Mouse (Mus musculus) lung, embryonic 16.5 days (tissue): ENCODE results near the gene H2-M2. TPM values are rescaled to one million over a fixed set of nuclear protein-coding genes. Genes with fewer than 3 reads are reported as not detected.
"Not testable (repeated sequence)": the region's sequence is repeated elsewhere in the genome, so short reads cannot be mapped to it uniquely, and the experiment has no call there.

Source experiments
- ATAC-seq: fragments of 200-750 bp; cut with Nextera tagmentation; 2 replicates; pipeline ENCODE4 v1.8.0; 2017; ENCODE audit warnings: low read depth, mild to moderate bottlenecking, moderate library complexity
- H3K27ac ChIP-seq: fragments of 300-500 bp; sonication (generic); 2 replicates; pipeline ENCODE4 v1.5.1; 2014; ENCODE audit warnings: mild to moderate bottlenecking, control low read depth, low read length
- H3K27me3 ChIP-seq: fragments of 300-500 bp; sonication (generic); 2 replicates; pipeline ENCODE4 v1.6.1; 2014; ENCODE audit warnings: low read depth, low read length, mixed read lengths; ENCODE audit not compliant: control insufficient read depth, insufficient read depth
- H3K36me3 ChIP-seq: fragments of 300-500 bp; sonication (generic); 2 replicates; pipeline ENCODE4 v1.6.1; 2014; ENCODE audit warnings: low read length; ENCODE audit not compliant: control insufficient read depth, insufficient read depth
- H3K4me1 ChIP-seq: fragments of 300-500 bp; sonication (generic); replicated peaks from 2 replicates; pipeline ENCODE4 v1.6.1; 2014; ENCODE audit warnings: low read length, mixed read lengths; ENCODE audit not compliant: control insufficient read depth, insufficient read depth
- H3K4me2 ChIP-seq: fragments of 300-500 bp; sonication (generic); 2 replicates; pipeline ENCODE4 v1.6.1; 2014; ENCODE audit warnings: low read depth, low read length, control low read depth
- H3K4me3 ChIP-seq: fragments of 300-500 bp; sonication (generic); 2 replicates; pipeline ENCODE4 v1.5.1; 2014; ENCODE audit warnings: mild to moderate bottlenecking, low read length, control low read depth
- H3K9ac ChIP-seq: fragments of 300-500 bp; sonication (generic); 2 replicates; pipeline ENCODE4 v1.6.1; 2014; ENCODE audit warnings: low read length, control low read depth
- H3K9me3 ChIP-seq: fragments of 300-500 bp; sonication (generic); 2 replicates; pipeline ENCODE4 v1.6.1; 2016; ENCODE audit warnings: low read length; ENCODE audit not compliant: control insufficient read depth
- WGBS: fragments of 180-500 bp; shearing (Covaris S2); extraction: QIAGEN DNeasy Blood & Tissue Kit; methylation state at CpG from one replicate; pipeline ENCODE4 v1.1.7; 2014; 5-methylcytosine and 5-hydroxymethylcytosine counted together
- polyA plus RNA-seq: library from polyadenylated mRNA; unstranded; fragments of >200 nt; fragmentation: Nextera tagmentation; extraction: Ambion mirVana; gene quantifications from 2 replicates; pipeline ENCODE4 v1.2.1, GENCODE M21; 2015

Gene H2-M2
- not detected in 2 replicates for polyA plus RNA-seq

DNA sequence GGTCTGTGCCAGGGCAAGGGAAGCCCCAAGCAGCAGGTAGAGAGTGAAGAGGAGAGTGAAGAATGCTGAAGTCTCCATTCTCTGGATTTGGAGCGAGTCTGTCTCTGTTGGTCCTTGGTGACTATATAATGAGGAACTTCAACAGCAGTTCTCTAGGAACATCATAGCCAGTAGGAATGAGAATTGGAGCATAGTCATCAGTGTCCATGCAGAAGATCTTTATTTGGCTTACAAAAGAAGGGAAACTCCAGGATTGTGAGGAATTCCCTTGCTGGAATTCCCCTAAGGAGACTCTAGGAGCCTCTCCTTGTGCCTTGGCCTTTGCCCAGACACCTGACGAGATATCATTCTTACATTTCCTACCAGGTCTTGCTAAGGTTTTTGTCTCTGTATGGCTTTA lies at the start of gene H2-M2:
TSS of gene H2-M2 (minus strand) at position 101 of the 400 bp plus-strand sequence.
- Histone ChIP-seq H3K4me2 (no peak within 1 kb of the TSS), H3K36me3 (no peaks in the 10 kb centered on the region), H3K27ac (no peak within 1 kb of the TSS), H3K9ac (no peak within 1 kb of the TSS), H3K4me3 (no peak within 1 kb of the TSS), H3K27me3 (no peaks in the 10 kb centered on the region), H3K4me1 (no peaks in the 10 kb centered on the region), H3K9me3 (no peaks in the 10 kb centered on the region)
- WGBS = 70% methylated on average over 2 of the region's 2 CpGs
- ATAC-seq = no peak

DNA sequence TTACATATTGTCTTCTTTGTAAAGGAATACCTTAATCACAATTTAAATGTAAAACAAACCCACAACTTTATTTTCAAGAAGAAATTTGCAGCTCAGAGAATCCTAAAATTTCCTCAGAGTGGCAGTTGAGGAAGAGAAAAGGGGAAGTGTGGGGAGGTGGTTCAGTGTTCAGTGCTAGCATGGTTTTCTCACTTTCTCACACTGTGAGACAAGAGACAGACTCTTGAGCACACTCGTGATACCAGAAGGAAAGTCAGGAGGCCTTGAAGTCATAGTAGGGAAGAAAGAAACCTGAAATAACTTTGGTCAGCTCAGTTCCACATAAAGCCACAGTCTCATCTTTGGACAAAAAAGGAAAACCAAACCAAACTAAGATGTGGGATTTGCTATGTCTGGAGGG lies 42.1 kb upstream of the H2-M2 start:
- WGBS = 55% methylated on average over 1 of the region's 1 CpGs

DNA sequence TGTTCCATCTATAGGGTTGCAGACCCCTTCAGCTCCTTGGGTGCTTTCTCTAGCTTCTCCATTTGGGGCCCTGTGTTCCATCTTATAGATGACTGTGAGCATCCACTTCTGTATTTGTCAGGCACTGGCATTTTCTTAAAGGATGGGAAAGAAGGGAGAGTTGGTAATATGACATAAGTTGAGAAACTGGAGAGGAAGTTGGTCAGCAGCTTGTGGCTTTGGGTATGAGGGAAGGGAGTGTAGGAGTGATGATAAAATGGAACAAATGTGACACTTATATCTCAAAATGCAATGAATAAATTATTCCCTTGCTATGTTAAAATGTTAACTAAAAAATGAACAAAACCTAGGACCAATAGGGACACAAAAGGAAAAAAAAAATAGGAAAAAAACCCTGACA lies 41.3 kb upstream of the H2-M2 start:
- H3K27ac ChIP-seq, ATAC-seq, H3K4me1 ChIP-seq, H3K36me3 ChIP-seq, H3K4me3 ChIP-seq, H3K4me2 ChIP-seq, H3K9ac ChIP-seq, H3K9me3 ChIP-seq, H3K27me3 ChIP-seq: not testable (repeated sequence)

More for the DNA sequence above, 42.1 kb upstream of the H2-M2 start:
- not testable (repeated sequence) for H3K9me3 ChIP-seq, H3K4me1 ChIP-seq, H3K27me3 ChIP-seq, H3K36me3 ChIP-seq, H3K27ac ChIP-seq, H3K4me2 ChIP-seq, H3K9ac ChIP-seq, ATAC-seq, H3K4me3 ChIP-seq

DNA sequence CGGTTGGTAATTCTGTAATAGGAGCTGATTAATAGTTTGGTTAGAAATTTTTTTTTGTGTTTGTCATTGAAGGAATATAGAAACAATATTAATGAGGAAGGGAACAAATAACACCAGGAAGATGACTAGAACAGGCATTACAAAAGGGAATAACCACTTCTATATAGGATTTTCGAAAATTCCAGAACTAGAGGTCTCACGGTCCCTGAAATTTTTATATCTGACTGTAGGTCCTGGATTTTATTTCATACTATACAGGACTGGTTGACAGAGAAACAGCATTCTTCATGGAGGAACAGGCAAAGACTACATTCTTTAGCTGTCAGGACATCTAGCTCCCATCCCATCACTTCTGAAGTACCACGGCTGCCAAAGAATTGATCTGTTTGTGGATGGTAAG lies 24.4 kb upstream of the H2-M2 start, which contains the start of gene Olfr111:
TSS of gene Olfr111 (plus strand) at position 301 of the 400 bp plus-strand sequence.
- Histone ChIP-seq H3K9ac (no peak within 1 kb of the TSS), H3K4me1 (no peaks in the 10 kb centered on the region), H3K27ac (no peak within 1 kb of the TSS), H3K4me2 (no peak within 1 kb of the TSS), H3K36me3 (no peaks in the 10 kb centered on the region), H3K9me3 (no peaks in the 10 kb centered on the region), H3K4me3 (no peak within 1 kb of the TSS), H3K27me3 (no peaks in the 10 kb centered on the region)
- 85% methylated on average over 4 of the region's 4 CpGs for WGBS
- no peak for ATAC-seq

DNA sequence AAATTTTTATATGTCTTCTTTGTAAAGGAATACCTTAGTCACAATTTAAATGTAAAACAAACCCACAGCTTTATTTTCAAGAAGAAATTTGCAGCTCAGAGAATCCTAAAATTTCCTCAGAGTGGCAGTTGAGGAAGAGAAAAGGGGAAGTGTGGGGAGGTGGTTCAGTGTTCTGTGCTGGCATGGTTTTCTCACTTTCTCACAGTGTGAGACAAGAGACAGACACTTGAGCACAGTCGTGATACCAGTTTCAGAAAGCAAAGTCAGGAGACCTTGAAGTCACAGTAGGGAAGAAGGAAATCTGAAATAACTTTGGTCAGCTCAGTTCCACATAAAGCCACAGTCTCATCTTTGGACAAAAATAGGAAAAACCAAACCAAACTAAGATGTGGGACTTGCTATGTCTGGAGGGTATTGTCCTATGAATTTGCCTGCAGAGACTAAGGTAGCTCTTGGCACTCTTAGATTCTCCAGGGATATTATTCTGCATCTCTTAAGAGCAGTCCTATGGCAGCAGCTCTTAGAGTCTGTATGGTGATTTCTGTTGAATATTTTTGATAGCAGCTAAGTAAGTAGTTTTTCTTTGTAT lies 8.7 kb upstream of the H2-M2 start, which contains the start of gene Olfr110:
TSS of gene Olfr110 (plus strand) at position 539 of the 589 bp plus-strand sequence.
- Histone ChIP-seq H3K9ac (no peak within 1 kb of the TSS), H3K4me2 (no peak within 1 kb of the TSS), H3K36me3 (no peaks in the 10 kb centered on the region), H3K4me3 (no peak within 1 kb of the TSS), H3K27ac (no peak within 1 kb of the TSS), H3K9me3 (no peaks in the 10 kb centered on the region), H3K27me3 (no peaks in the 10 kb centered on the region), H3K4me1 (no peaks in the 10 kb centered on the region)
- WGBS = 42% methylated on average over 1 of the region's 1 CpGs
- ATAC-seq = no peak

DNA sequence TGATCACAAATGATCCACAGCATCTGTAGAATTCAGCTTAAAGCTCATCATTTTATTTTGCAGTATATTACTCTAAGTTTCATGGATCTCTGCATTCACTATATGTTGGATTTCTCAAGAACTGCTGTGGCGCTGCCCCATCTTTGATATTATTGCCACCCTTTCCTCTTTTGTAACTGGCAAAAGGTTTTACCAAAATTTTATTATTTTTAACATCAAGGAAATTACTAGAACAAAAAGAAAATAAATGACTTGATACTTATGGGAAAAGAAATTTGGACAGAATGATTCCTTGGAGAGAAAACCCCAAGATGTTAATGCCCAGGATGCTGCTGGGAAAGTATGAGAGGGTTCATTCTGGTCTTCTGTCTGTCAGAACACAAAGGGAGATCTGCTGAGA lies 24.7 kb downstream of the H2-M2 start, which contains the start of gene Olfr109:
TSS of gene Olfr109 (plus strand) at position 301 of the 400 bp plus-strand sequence.
- Histone ChIP-seq H3K4me3 (no peak within 1 kb of the TSS), H3K36me3 (no peaks in the 10 kb centered on the region), H3K4me1 (no peaks in the 10 kb centered on the region), H3K27ac (no peak within 1 kb of the TSS), H3K9ac (no peak within 1 kb of the TSS), H3K9me3 (no peaks in the 10 kb centered on the region), H3K4me2 (no peak within 1 kb of the TSS), H3K27me3 (no peaks in the 10 kb centered on the region)
- ATAC-seq = no peak
- 86% methylated on average over 1 of the region's 1 CpGs for WGBS

DNA sequence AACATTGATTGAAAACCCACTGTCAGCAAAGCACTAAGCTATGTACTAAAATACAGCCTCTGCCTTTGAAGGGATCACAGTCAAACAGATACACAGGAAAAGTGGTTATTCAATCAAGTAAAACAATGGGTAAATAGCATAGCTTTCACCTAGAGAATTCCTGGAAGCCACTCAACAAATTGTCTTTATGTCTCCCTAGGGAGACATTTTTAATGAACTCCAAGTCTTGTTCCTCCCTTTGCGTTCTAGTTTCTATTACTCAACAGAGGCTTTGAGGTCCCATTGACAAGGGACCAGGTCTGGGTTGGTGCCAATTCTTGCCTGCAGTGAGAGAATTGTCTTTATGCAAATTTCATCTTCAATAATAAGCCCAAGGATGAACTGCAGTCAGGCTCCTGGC lies 38.2 kb downstream of the H2-M2 start, which contains the start of gene Olfr108:
TSS of gene Olfr108 (plus strand) at position 301 of the 400 bp plus-strand sequence.
- WGBS = 86% methylated on average over 1 of the region's 1 CpGs
- Histone ChIP-seq H3K9me3 (no peaks in the 10 kb centered on the region; the same call in 1 of the 2 replicates), H3K4me1 (no peaks in the 10 kb centered on the region), H3K9ac (no peak within 1 kb of the TSS), H3K27me3 (no peaks in the 10 kb centered on the region), H3K36me3 (no peaks in the 10 kb centered on the region), H3K4me3 (no peak within 1 kb of the TSS), H3K27ac (no peak within 1 kb of the TSS), H3K4me2 (no peak within 1 kb of the TSS)
- no peak for ATAC-seq

Other genes with a start within 250 kb of the H2-M2 start
- gene Olfr97, start 246.2 kb downstream of the H2-M2 start, polyA plus RNA-seq = not detected in 2 replicates
- gene Olfr98, start 219.8 kb downstream of the H2-M2 start, polyA plus RNA-seq = not detected in 2 replicates
- 2.3 and 3.1 TPM in 2 replicates for gene H2-M3, start 213.3 kb downstream of the H2-M2 start, polyA plus RNA-seq
- not detected in 2 replicates for gene Olfr99, start 200.1 kb downstream of the H2-M2 start, polyA plus RNA-seq
- gene Olfr101, start 179.2 kb downstream of the H2-M2 start, polyA plus RNA-seq = not detected in 2 replicates
- not detected in 2 replicates for gene Olfr102, start 166.5 kb downstream of the H2-M2 start, polyA plus RNA-seq
- not detected in 2 replicates for gene Olfr103, start 143.9 kb downstream of the H2-M2 start, polyA plus RNA-seq
- gene Olfr104-ps, start 124.0 kb downstream of the H2-M2 start, polyA plus RNA-seq = not detected in 2 replicates
- not detected in 2 replicates for gene Olfr105-ps, start 104.5 kb downstream of the H2-M2 start, polyA plus RNA-seq
- not detected in 2 replicates for gene Olfr106-ps, start 93.2 kb downstream of the H2-M2 start, polyA plus RNA-seq
- not detected in 2 replicates for gene Olfr107, start 84.3 kb downstream of the H2-M2 start, polyA plus RNA-seq
- not detected in 2 replicates for gene Olfr108, start 38.1 kb downstream of the H2-M2 start, polyA plus RNA-seq
- not detected in 2 replicates for gene Olfr109, start 24.6 kb downstream of the H2-M2 start, polyA plus RNA-seq
- gene Olfr110, start 8.9 kb upstream of the H2-M2 start, polyA plus RNA-seq = not detected in 2 replicates
- not detected in 2 replicates for gene Olfr111, start 24.5 kb upstream of the H2-M2 start, polyA plus RNA-seq
- gene Olfr112, start 85.9 kb upstream of the H2-M2 start, polyA plus RNA-seq = not detected in 2 replicates
- not detected in 2 replicates for gene Olfr113, start 94.1 kb upstream of the H2-M2 start, polyA plus RNA-seq
- not detected in 2 replicates for gene Olfr114, start 109.2 kb upstream of the H2-M2 start, polyA plus RNA-seq
- not detected in 2 replicates for gene Olfr115, start 143.6 kb upstream of the H2-M2 start, polyA plus RNA-seq
- gene Olfr116, start 143.6 kb upstream of the H2-M2 start, polyA plus RNA-seq = not detected in 2 replicates
- gene Olfr117, start 180.2 kb upstream of the H2-M2 start, polyA plus RNA-seq = not detected in 2 replicates
- gene Olfr118, start 183.4 kb upstream of the H2-M2 start, polyA plus RNA-seq = not detected in 2 replicates
- not detected in 2 replicates for gene Olfr119, start 213.0 kb upstream of the H2-M2 start, polyA plus RNA-seq
- gene Olfr120, start 238.3 kb upstream of the H2-M2 start, polyA plus RNA-seq = not detected in 2 replicates